Mouse (Mus musculus) heart, embryonic 11.5 days (tissue): ENCODE measurements around the gene Ndel1. TPM values are rescaled to one million over a fixed set of nuclear protein-coding genes. Genes with fewer than 3 reads are reported as not detected.
A peak's percentile ranks its signal among the peaks of the same experiment; 100 is the strongest.

Experiments used
- ATAC-seq: fragments of 200-750 bp; cut with Nextera tagmentation; replicated peaks from 2 replicates; pipeline ENCODE4 v1.8.0; 2017; ENCODE audit warnings: moderate library complexity; ENCODE audit not compliant: insufficient number of reproducible peaks, low FRiP score, low TSS enrichment
- H3K27ac ChIP-seq: fragments of 300-500 bp; sonication (generic); 2 replicates; pipeline ENCODE4 v1.5.1; 2014; ENCODE audit warnings: mild to moderate bottlenecking, low read depth, low read length
- H3K27me3 ChIP-seq: fragments of 300-500 bp; sonication (generic); 2 replicates; pipeline ENCODE4 v1.6.1; 2014; ENCODE audit warnings: mild to moderate bottlenecking, low read length, mixed read lengths; ENCODE audit not compliant: control insufficient read depth, insufficient read depth
- H3K36me3 ChIP-seq: fragments of 300-500 bp; sonication (generic); 2 replicates; pipeline ENCODE4 v1.6.1; 2014; ENCODE audit warnings: mild to moderate bottlenecking, low read length, moderate library complexity, mixed read lengths; ENCODE audit not compliant: control insufficient read depth, insufficient read depth
- H3K4me1 ChIP-seq: fragments of 300-500 bp; sonication (generic); 2 replicates; pipeline ENCODE4 v1.6.1; 2014; ENCODE audit warnings: low read length; ENCODE audit not compliant: control insufficient read depth, insufficient read depth
- H3K4me2 ChIP-seq: fragments of 300-500 bp; sonication (generic); 2 replicates; pipeline ENCODE4 v1.6.1; 2014; ENCODE audit warnings: mild to moderate bottlenecking, moderate library complexity
- H3K4me3 ChIP-seq: fragments of 300-500 bp; sonication (generic); 2 replicates; pipeline ENCODE4 v1.5.1; 2014; ENCODE audit warnings: low read depth, low read length
- H3K9ac ChIP-seq: fragments of 300-500 bp; sonication (generic); 2 replicates; pipeline ENCODE4 v1.6.1; 2014; ENCODE audit warnings: mild to moderate bottlenecking, low read depth, low read length, moderate library complexity
- H3K9me3 ChIP-seq: fragments of 300-500 bp; sonication (generic); replicated peaks from 2 replicates; pipeline ENCODE4 v1.6.1; 2016; ENCODE audit warnings: low read length; ENCODE audit not compliant: control insufficient read depth
- WGBS: fragments of 180-500 bp; shearing (Covaris S2); extraction: QIAGEN DNeasy Blood & Tissue Kit; methylation state at CpG from one replicate; pipeline ENCODE4 v1.1.7; 2014; ENCODE audit not compliant: insufficient replicate concordance; 5-methylcytosine and 5-hydroxymethylcytosine counted together
- polyA plus RNA-seq: library from polyadenylated mRNA; unstranded; fragments of >200 nt; fragmentation: Nextera tagmentation; extraction: Ambion mirVana; gene quantifications from 2 replicates; pipeline ENCODE4 v1.2.1, GENCODE M21; 2014

Gene Ndel1
- polyA plus RNA-seq, 1 experiment from 2014 or later = 52.5 TPM

- no peak overlapping the region for H3K4me3 ChIP-seq
- H3K4me1 ChIP-seq = peaks cover 7% of the 10 kb centered on the region; the same call in 1 of the 2 replicates
- no peak overlapping the region for H3K9ac ChIP-seq
- WGBS = 56% methylated on average over 2 of the region's 2 CpGs
- no peak overlapping the region for H3K4me2 ChIP-seq
- no peaks in the 10 kb centered on the region for H3K9me3 ChIP-seq
- ATAC-seq = no peak
- no peaks in the 10 kb centered on the region for H3K36me3 ChIP-seq
- H3K27ac ChIP-seq = no peak overlapping the region
- H3K27me3 ChIP-seq = no peaks in the 10 kb centered on the region; the same call in 1 of the 2 replicates
Measured at GRCm38 (mm10) chr11:68888653-68889052, 17.0 kb upstream of the Ndel1 start.

- Histone ChIP-seq H3K9me3 (no peaks in the 10 kb centered on the region), H3K4me2 (no peak within 1 kb of the TSS), H3K9ac (no peak within 1 kb of the TSS), H3K27ac (no peak within 1 kb of the TSS), H3K4me1 (peaks cover 7% of the 10 kb centered on the region; the same call in 1 of the 2 replicates), H3K27me3 (no peaks in the 10 kb centered on the region; the same call in 1 of the 2 replicates), H3K36me3 (no peaks in the 10 kb centered on the region), H3K4me3 (no peak within 1 kb of the TSS)
- 36% methylated on average over 6 of the region's 6 CpGs for WGBS
- ATAC-seq = no peak
Measured at GRCm38 (mm10) chr11:68888253-68888652, 16.6 kb upstream of the Ndel1 start, which contains the start of gene Rnf222. Gene Rnf222, plus strand, starts transcription at chr11:68888553.

DNA sequence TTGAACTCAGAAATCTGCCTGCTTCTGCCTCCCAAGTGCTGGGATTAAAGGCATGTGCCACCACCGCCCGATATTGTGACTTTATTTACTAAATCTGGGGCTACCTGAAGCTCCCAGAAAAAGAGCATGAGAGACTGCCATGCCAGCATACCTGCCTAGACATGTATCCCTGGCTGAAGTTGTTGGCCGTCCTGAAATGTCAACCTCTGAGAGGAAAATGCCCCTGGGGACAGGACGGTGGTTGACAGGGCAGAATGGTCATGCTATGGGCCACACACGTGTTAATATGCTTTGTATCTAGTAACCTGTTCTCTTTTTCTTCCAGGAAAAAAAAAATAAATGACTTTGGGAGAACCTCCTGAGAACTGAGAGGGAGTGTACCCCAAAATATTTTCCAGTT, 14.4 kb upstream of the Ndel1 start:
- Histone ChIP-seq H3K4me3 (no peak overlapping the region), H3K27me3 (no peaks in the 10 kb centered on the region), H3K4me2 (no peak overlapping the region), H3K9ac (no peak overlapping the region), H3K9me3 (no peaks in the 10 kb centered on the region), H3K4me1 (no peaks in the 10 kb centered on the region), H3K36me3 (no peaks in the 10 kb centered on the region), H3K27ac (no peak overlapping the region)
- WGBS = 82% methylated on average over 5 of the region's 5 CpGs
- ATAC-seq = no peak

GRCm38 (mm10) chr11:68884368-68884767, 12.7 kb upstream of the Ndel1 start:
- H3K4me3 ChIP-seq = no peak overlapping the region
- no peak overlapping the region for H3K9ac ChIP-seq
- no peak overlapping the region for H3K4me2 ChIP-seq
- H3K27me3 ChIP-seq = no peaks in the 10 kb centered on the region
- H3K36me3 ChIP-seq = no peaks in the 10 kb centered on the region
- no peaks in the 10 kb centered on the region for H3K4me1 ChIP-seq
- ATAC-seq = no peak
- no peak overlapping the region for H3K27ac ChIP-seq
- H3K9me3 ChIP-seq = no peaks in the 10 kb centered on the region
- WGBS = 65% methylated on average over 5 of the region's 5 CpGs

- H3K4me2 ChIP-seq = no peak overlapping the region
- no peak overlapping the region for H3K4me3 ChIP-seq
- no peaks in the 10 kb centered on the region for H3K4me1 ChIP-seq
- no peak overlapping the region for H3K27ac ChIP-seq
- no peak overlapping the region for H3K9ac ChIP-seq
- ATAC-seq = no peak
- no peaks in the 10 kb centered on the region for H3K27me3 ChIP-seq
- H3K9me3 ChIP-seq = no peaks in the 10 kb centered on the region
- 69% methylated on average over 2 of the region's 2 CpGs for WGBS
- H3K36me3 ChIP-seq = no peaks in the 10 kb centered on the region
Measured at GRCm38 (mm10) chr11:68883843-68884242, 12.2 kb upstream of the Ndel1 start.

- no peaks in the 10 kb centered on the region for H3K4me1 ChIP-seq
- no peak overlapping the region for H3K4me2 ChIP-seq
- no peaks in the 10 kb centered on the region for H3K36me3 ChIP-seq
- H3K9me3 ChIP-seq = no peaks in the 10 kb centered on the region
- 0 out of 2 replicates have a peak overlapping the region, but pooled peaks have one; percentile 1 for H3K9ac ChIP-seq
- WGBS = 23% methylated on average over 14 of the region's 14 CpGs
- H3K27ac ChIP-seq = no peak overlapping the region
- no peak overlapping the region for H3K4me3 ChIP-seq
- no peaks in the 10 kb centered on the region for H3K27me3 ChIP-seq
- no peak for ATAC-seq
Measured at GRCm38 (mm10) chr11:68882107-68882506, 10.4 kb upstream of the Ndel1 start.

DNA sequence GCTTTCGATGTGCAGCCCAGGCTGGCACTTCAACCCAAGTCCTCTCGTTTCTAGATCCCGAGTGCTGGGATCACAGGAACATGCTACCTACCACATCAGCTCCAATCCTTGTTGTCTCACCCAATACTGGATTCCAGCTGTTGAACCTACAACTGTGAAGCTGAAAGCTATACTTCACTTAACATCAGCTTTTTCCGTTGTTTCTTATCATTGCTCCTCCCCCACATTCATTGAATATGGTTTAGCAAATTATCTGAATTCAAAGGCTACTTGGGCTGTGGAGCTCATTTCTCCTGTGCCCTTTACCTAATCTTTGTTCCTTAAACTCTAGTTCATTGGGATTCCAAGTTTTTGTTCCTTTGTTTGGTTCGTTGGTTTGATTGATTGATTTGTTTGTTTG, 7.2 kb upstream of the Ndel1 start:
- Histone ChIP-seq H3K27ac (no peak overlapping the region), H3K36me3 (no peaks in the 10 kb centered on the region), H3K4me2 (no peak overlapping the region), H3K9ac (no peak overlapping the region), H3K4me3 (no peak overlapping the region), H3K4me1 (no peaks in the 10 kb centered on the region), H3K27me3 (no peaks in the 10 kb centered on the region), H3K9me3 (no peaks in the 10 kb centered on the region)
- WGBS = 76% methylated on average over 5 of the region's 5 CpGs
- ATAC-seq = no peak

DNA sequence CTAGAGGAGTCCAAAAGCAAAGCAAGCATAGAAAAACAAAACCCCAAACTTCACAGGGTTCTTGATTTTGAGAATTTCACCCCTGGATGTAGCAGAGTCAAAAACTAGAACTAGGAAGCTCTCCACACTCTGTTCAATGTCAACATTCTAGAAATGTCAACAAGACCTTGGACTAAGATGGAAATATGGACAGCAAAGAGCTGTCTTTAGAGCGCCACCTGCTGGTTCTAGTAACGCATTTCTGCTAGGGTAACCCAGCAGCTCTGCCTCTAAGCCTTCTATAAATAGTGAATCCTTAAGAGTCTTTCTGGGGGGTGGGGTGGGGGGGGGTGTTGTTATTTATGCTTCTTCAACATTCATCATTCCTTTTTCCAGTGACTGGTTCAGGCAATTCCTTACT, 3.2 kb upstream of the Ndel1 start:
- H3K9ac ChIP-seq = no peak overlapping the region
- H3K27me3 ChIP-seq = no peaks in the 10 kb centered on the region
- H3K36me3 ChIP-seq = no peaks in the 10 kb centered on the region
- H3K4me3 ChIP-seq = no peak overlapping the region
- WGBS = 0% methylated on average over 2 of the region's 2 CpGs
- no peaks in the 10 kb centered on the region for H3K4me1 ChIP-seq
- ATAC-seq = no peak
- H3K9me3 ChIP-seq = no peaks in the 10 kb centered on the region
- H3K4me2 ChIP-seq = no peak overlapping the region
- H3K27ac ChIP-seq = no peak overlapping the region

GRCm38 (mm10) chr11:68871277-68871676, 381 bp downstream of the Ndel1 start:
- H3K27ac ChIP-seq = no peak overlapping the region
- no peaks in the 10 kb centered on the region for H3K4me1 ChIP-seq
- no peaks in the 10 kb centered on the region for H3K9me3 ChIP-seq
- H3K4me2 ChIP-seq = no peak overlapping the region
- WGBS = 66% methylated on average over 9 of the region's 9 CpGs
- H3K36me3 ChIP-seq = no peaks in the 10 kb centered on the region
- no peak for ATAC-seq
- no peak overlapping the region for H3K4me3 ChIP-seq
- no peak overlapping the region for H3K9ac ChIP-seq
- H3K27me3 ChIP-seq = no peaks in the 10 kb centered on the region
